ENCODE assay signal across 29 mouse cellular contexts in genomic region chr3:90596810-90597209, GRCm38 (mm10). TPM values are rescaled to one million over a fixed set of nuclear protein-coding genes. Genes with fewer than 3 reads are reported as not detected.
DNase-seq lines count a peak whose midpoint lies in the region; TF ChIP-seq lines count a peak whose summit lies in the region.
"Had no signal": no experiment of that assay in that cellular context is flagged by ENCODE, and none has a peak within 500 bp of the region (broad histone marks: within the 10 kb centered on the region; RNA-seq: fewer than 3 reads in every experiment).

No protein-coding gene starts in this region.

- DNase-seq in gastrocnemius, adult 2 months = no peak
- no peak for DNase-seq in gastrocnemius, postnatal 36 days
- DNase-seq in heart, embryonic 10.5 days (ENCODE audit: low spot score) = peak; percentile 66
- DNase-seq in heart, postnatal 4 days = no peak
- DNase-seq in adipocyte (ENCODE audit: low spot score) = peak; percentile 73
- no peak for DNase-seq in right cerebral cortex, postnatal 10 days (ENCODE audit: low spot score in 2 of 2)
- DNase-seq: adrenal gland, adult 8-10 months; adrenal gland, postnatal 36 days; cerebellum, adult 11 months; cerebellum, adult 18-20 months; cerebellum, adult 8-10 months; cerebellum, adult 9-11 months; cerebellum, postnatal 14 days; cerebellum, postnatal 36 days; embryo, embryonic 11 days had no signal

- TF ChIP-seq CTCF in gastrocnemius, adult 2 months (IDR thresholded peaks at IDR 0.05) = no peak

- no peaks in the 10 kb centered on the region for H3K4me1 ChIP-seq in heart, embryonic 10.5 days
- peaks cover 40% of the 10 kb centered on the region for H3K4me1 ChIP-seq in brown adipose tissue, adult 24 weeks (ENCODE audit: control insufficient read depth, insufficient read depth, insufficient read length, low read length)
- H3K4me1 ChIP-seq: forebrain, embryonic 12.5 days had no signal

- peak overlapping the region; percentile 25; the same call in 1 of the 2 replicates for H3K27ac ChIP-seq in gastrocnemius, adult 2 months
- no peak overlapping the region for H3K27ac ChIP-seq in heart, embryonic 10.5 days
- peak overlapping the region; percentile 78 for H3K27ac ChIP-seq in brown adipose tissue, adult 24 weeks (replicated peaks; ENCODE audit: low read depth, low read length)
- H3K27ac ChIP-seq: embryonic facial prominence, embryonic 15.5 days; forebrain, embryonic 10.5 days; forebrain, embryonic 12.5 days had no signal

- no peaks in the 10 kb centered on the region for H3K36me3 ChIP-seq in heart, embryonic 10.5 days
- H3K36me3 ChIP-seq: embryonic facial prominence, embryonic 13.5 days; embryonic facial prominence, embryonic 15.5 days; forebrain, embryonic 10.5 days; forebrain, embryonic 12.5 days had no signal

- intact Hi-C loops in gastrocnemius, adult 2 months (cut with DNase I) = no loop called here
- intact Hi-C loops in gastrocnemius, postnatal 36 days (cut with DNase I) = no loop called here

- no peaks in the 10 kb centered on the region; the same call in 1 of the 2 replicates for H3K9me3 ChIP-seq in heart, embryonic 10.5 days
- H3K9me3 ChIP-seq: embryonic facial prominence, embryonic 13.5 days; embryonic facial prominence, embryonic 15.5 days; forebrain, embryonic 10.5 days; forebrain, embryonic 12.5 days had no signal

- no peak overlapping the region for H3K4me3 ChIP-seq in gastrocnemius, adult 2 months
- H3K4me3 ChIP-seq in heart, embryonic 10.5 days = no peak overlapping the region
- H3K4me3 ChIP-seq in brown adipose tissue, adult 24 weeks (ENCODE audit: insufficient read depth, low read depth, low read length) = no peak overlapping the region
- H3K4me3 ChIP-seq: embryonic facial prominence, embryonic 13.5 days; embryonic facial prominence, embryonic 15.5 days; erythroblast, embryonic 14.5 days; forebrain, embryonic 10.5 days; forebrain, embryonic 12.5 days had no signal

- WGBS in heart, embryonic 10.5 days = 84% methylated on average over 6 of the region's 6 CpGs

- no peaks in the 10 kb centered on the region for H3K27me3 ChIP-seq in heart, embryonic 10.5 days (ENCODE audit: insufficient read depth, poor library complexity, severe bottlenecking)
- H3K27me3 ChIP-seq: embryonic facial prominence, embryonic 13.5 days; embryonic facial prominence, embryonic 15.5 days; forebrain, embryonic 12.5 days had no signal

RNA-seq across cellular contexts. Expression of gene Gm42674, which starts 4.9 kb away (rescaled TPM):
- total RNA-seq in gastrocnemius, adult 2 months (2021) = not detected
- not detected for total RNA-seq in gastrocnemius, postnatal 36 days (2021)
- not detected in 2 replicates for polyA plus RNA-seq in heart, embryonic 10.5 days (2016; fragmentation: Nextera tagmentation; extraction: Ambion mirVana)
- total RNA-seq in heart, postnatal 4 days (2021) = not detected
- not detected in 2 replicates for polyA plus RNA-seq in brown adipose tissue, adult 24 weeks (2012; ENCODE audit: insufficient read depth, insufficient read length, missing spikeins)
- total RNA-seq: adrenal gland, adult 18-20 months; adrenal gland, adult 8-10 months; adrenal gland, postnatal 36 days; common myeloid progenitor, adult 5-6 weeks; ES-E14; MEL had no signal
- polyA plus RNA-seq: embryonic facial prominence, embryonic 11.5 days; embryonic facial prominence, embryonic 13.5 days; embryonic facial prominence, embryonic 15.5 days; erythroblast, embryonic 14.5 days; forebrain, embryonic 10.5 days; forebrain, embryonic 12.5 days; forebrain, embryonic 14.5 days; forebrain, embryonic 16.5 days had no signal

RNA-seq across cellular contexts. Expression of gene S100a4, which starts 6.8 kb away (rescaled TPM):
- 10 to 100 TPM in 1 of 2 experiments, 1 to 10 TPM in 1; 9.5 to 17.4 TPM for total RNA-seq in gastrocnemius, adult 2 months (2021)
- 10 to 100 TPM; 16.4 to 16.5 TPM for total RNA-seq in gastrocnemius, postnatal 36 days (2021)
- 0.30 and 0.43 TPM in 2 replicates for polyA plus RNA-seq in heart, embryonic 10.5 days (2016; fragmentation: Nextera tagmentation; extraction: Ambion mirVana)
- total RNA-seq in heart, postnatal 4 days (2021) = 1 to 10 TPM; 7.6 to 9.5 TPM
- 21.4 and 30.3 TPM in 2 replicates for polyA plus RNA-seq in brown adipose tissue, adult 24 weeks (2012; ENCODE audit: insufficient read depth, insufficient read length, missing spikeins)
- polyA plus RNA-seq: erythroblast, embryonic 14.5 days; forebrain, embryonic 10.5 days had no signal

RNA-seq across cellular contexts. Expression of gene S100a2, which starts 6.8 kb away (rescaled TPM):
- total RNA-seq in gastrocnemius, adult 2 months (2021) = not detected
- total RNA-seq in gastrocnemius, postnatal 36 days (2021) = not detected
- not detected in 2 replicates for polyA plus RNA-seq in heart, embryonic 10.5 days (2016; fragmentation: Nextera tagmentation; extraction: Ambion mirVana)
- total RNA-seq in heart, postnatal 4 days (2021) = not detected
- not detected in 2 replicates for polyA plus RNA-seq in brown adipose tissue, adult 24 weeks (2012; ENCODE audit: insufficient read depth, insufficient read length, missing spikeins)
- total RNA-seq: adrenal gland, adult 18-20 months; adrenal gland, adult 8-10 months; adrenal gland, postnatal 36 days; common myeloid progenitor, adult 5-6 weeks; ES-E14; MEL had no signal
- polyA plus RNA-seq: C2C12; embryonic facial prominence, embryonic 11.5 days; embryonic facial prominence, embryonic 13.5 days; embryonic facial prominence, embryonic 15.5 days; erythroblast, embryonic 14.5 days; forebrain, embryonic 10.5 days; forebrain, embryonic 12.5 days; forebrain, embryonic 14.5 days; forebrain, embryonic 16.5 days had no signal

RNA-seq across cellular contexts. Expression of gene S100a5, which starts 11.5 kb away (rescaled TPM):
- 1 to 10 TPM in 1 of 2 experiments, not detected in 1; 2.7 TPM for total RNA-seq in gastrocnemius, adult 2 months (2021)
- under 1 TPM in 1 of 2 experiments, not detected in 1; 0.72 TPM for total RNA-seq in gastrocnemius, postnatal 36 days (2021)
- polyA plus RNA-seq in heart, embryonic 10.5 days (2016; fragmentation: Nextera tagmentation; extraction: Ambion mirVana) = not detected in 2 replicates
- not detected for total RNA-seq in heart, postnatal 4 days (2021)
- not detected in 2 replicates for polyA plus RNA-seq in brown adipose tissue, adult 24 weeks (2012; ENCODE audit: insufficient read depth, insufficient read length, missing spikeins)
- total RNA-seq: adrenal gland, adult 18-20 months; adrenal gland, adult 8-10 months; adrenal gland, postnatal 36 days; common myeloid progenitor, adult 5-6 weeks; ES-E14; MEL had no signal
- polyA plus RNA-seq: embryonic facial prominence, embryonic 11.5 days; embryonic facial prominence, embryonic 13.5 days; erythroblast, embryonic 14.5 days; forebrain, embryonic 10.5 days; forebrain, embryonic 12.5 days; forebrain, embryonic 14.5 days; forebrain, embryonic 16.5 days had no signal

RNA-seq across cellular contexts. Expression of gene S100a6, which starts 15.9 kb away (rescaled TPM):
- total RNA-seq in gastrocnemius, adult 2 months (2021) = 100 to 1,000 TPM in 1 of 2 experiments, 10 to 100 TPM in 1; 52.2 to 123 TPM
- 10 to 100 TPM; 61.9 to 77.2 TPM for total RNA-seq in gastrocnemius, postnatal 36 days (2021)
- polyA plus RNA-seq in heart, embryonic 10.5 days (2016; fragmentation: Nextera tagmentation; extraction: Ambion mirVana) = 27.3 and 28.9 TPM in 2 replicates
- 10 to 100 TPM; 72.1 to 75.9 TPM for total RNA-seq in heart, postnatal 4 days (2021)
- 192 and 232 TPM in 2 replicates for polyA plus RNA-seq in brown adipose tissue, adult 24 weeks (2012; ENCODE audit: insufficient read depth, insufficient read length, missing spikeins)
- polyA plus RNA-seq: erythroblast, embryonic 14.5 days had no signal

Comparison
In these comparisons a context has a peak if more than half of its experiments do, and no peak if none do; other contexts are left out.
1. DNase-seq: peak in heart, embryonic 10.5 days (single experiment) and adipocyte (single experiment); none in gastrocnemius, adult 2 months (single experiment), gastrocnemius, postnatal 36 days (0 of 2), heart, postnatal 4 days (single experiment) and right cerebral cortex, postnatal 10 days (0 of 2).